Mouse (Mus musculus) urinary bladder, postnatal 14 days (tissue): ENCODE results near the gene Hoxb5.

ENCODE experiments used
- DNase-seq: peaks from one replicate; pipeline ENCODE4 v3.0.0; 2021; ENCODE audit warnings: low spot score

Gene Hoxb5

DNA sequence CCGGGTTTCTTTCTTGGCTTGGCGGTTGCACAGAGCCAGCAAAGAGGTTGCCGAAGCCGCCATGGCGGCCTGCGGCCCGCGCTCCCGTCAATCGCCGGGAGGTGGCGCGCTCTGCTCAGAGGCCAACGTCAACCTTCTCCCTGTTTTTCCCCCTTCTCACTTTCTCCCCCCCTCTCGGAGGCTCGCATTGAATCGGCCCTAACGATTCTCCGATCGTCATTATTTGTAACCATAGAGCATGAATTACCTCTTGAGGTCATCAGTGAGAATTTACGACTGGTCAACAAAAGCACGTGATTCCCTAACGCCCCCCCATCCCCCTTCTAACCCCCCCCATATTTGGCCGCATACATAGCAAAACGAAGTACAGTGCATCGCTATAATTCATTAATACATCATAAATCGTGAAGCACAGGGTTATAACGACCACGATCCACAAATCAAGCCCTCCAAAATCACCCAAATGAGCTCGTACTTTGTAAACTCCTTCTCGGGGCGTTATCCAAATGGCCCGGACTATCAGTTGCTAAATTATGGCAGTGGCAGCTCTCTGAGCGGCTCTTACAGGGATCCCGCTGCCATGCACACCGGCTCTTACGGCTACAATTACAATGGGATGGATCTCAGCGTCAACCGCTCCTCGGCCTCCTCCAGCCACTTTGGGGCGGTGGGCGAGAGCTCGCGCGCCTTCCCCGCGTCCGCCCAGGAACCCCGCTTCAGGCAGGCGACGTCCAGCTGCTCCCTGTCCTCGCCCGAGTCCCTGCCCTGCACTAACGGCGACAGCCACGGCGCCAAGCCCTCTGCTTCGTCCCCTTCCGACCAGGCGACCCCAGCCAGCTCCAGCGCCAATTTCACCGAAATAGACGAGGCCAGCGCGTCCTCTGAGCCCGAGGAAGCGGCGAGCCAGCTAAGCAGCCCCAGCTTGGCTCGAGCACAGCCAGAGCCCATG is at the start of gene Hoxb5:
Gene Hoxb5, plus strand, starts transcription at position 186 of the 949 bp plus-strand sequence.
- peak; percentile 79 for DNase-seq

DNA sequence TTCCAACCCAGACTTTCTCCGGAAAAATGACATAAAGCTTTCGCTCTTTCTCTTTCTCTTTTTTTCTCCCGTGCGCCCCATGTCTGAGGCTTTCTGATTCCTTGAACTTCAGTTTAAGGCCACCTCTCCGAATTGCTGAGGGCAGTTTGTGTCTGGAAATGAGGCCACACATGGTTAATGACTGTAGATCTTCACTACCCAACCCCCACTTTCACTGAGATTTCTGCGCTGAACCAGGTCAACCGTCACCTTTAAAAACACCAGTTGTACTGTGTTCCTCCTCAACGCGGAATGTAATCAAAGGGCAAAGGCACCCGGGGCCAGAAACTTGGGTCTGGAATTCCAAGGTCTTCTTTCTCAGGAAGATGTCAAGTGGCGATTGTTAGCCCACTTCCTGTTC is 48.9 kb upstream of the Hoxb5 start:
- no peak for DNase-seq

DNA sequence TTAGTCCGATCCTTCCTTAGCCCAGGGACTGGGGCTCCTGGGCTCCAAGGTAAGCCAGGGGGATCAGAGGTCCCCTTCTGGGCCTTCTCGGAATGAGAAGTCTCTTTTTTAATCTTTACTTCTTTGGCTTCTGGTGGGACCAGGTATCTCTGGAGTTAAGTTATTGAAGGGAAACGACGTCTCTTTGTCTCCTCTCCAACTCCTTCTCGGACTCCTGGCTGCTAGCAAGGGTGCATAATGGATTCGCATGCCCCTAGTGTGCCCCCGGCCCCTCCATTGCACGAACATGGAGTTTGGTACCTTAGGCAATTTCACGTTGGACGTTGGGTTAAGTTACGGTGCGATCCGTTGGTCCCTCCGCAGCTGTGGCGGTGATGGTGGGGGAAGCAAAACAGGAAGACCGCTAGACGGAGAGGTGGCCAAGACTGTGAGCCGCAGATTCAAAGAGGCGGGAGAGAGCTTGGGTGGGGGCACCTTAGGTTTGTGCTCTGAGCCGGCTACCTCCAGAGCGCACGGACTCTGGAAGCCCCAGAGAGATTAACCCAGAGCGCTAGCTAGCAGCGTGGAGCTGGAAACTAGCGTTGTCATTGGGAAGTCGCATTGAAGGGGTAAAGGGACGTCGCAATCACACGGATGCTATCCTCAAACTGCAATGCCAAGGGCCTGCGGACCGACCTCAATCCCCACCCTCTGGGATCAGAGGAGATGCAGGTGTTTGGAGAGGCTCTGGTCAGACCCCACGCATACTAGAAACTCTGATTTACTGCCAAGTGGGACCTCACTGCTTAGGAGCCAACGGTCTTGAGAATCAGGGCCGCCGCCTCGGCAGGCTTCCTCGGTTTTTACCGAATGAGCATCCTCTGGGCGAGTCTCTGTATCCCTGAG is 47.8 kb upstream of the Hoxb5 start:
- DNase-seq = no peak

DNA sequence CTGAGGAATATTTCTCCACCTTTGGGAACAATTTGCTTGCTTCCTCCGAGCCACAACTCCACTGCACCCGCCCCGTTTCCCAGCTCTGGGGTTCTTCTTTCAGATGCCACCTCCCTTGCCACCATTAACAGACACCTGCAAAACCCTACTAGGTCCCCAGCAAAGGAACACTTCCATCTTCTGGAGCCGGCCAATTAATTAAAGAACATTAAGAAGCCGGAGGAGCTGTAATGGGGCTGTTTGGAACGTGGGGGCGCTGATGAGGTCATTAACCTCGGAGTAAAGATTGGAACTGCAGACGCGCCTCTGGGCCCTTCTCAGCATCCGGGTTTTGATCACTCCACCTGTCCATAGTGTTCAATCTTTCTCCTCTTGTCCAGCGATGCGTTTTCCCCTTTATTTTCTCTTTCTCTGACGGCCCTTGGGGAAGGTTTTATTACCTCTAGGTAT is 47.1 kb upstream of the Hoxb5 start:
- no peak for DNase-seq

DNA sequence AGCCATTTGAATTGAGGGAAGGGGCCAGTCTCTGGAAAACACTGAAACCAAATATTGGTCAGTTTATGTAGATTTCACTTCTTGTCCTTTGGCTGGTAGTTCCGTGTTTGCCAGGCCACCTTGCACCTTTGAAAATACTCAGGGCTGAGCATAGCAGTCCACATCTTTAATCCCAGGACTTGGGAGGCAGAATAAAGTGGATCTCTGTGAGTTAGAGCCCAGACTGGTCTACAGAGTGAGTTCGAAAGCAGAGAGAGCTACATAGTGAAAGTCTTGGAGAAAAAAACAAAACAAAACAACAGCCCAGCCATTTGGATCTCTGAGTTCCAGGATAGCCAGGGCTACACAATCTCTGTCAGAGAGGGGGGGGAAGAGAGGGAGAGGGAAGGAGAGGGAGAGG is 46.0 kb upstream of the Hoxb5 start:
- no peak for DNase-seq

DNA sequence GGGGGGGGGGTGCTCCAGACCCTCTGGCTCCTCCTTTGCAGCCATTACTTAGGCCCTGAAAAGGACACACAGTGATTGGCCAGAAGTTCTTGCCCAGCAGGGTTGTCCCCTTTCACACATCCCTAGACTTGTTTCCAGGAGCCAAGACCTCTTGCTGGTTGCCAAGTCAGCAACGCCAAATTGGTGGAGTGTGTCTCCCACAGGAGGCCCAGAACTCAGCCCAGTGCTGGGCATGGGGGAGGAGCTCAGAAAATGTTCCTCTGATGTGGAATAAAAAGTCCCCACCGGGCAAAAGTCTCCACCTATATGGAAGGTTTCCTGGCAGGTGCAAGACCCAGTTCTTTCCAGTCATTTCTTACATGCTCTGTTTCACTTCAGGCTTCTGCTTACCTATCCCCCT is 44.1 kb upstream of the Hoxb5 start:
- no peak for DNase-seq

DNA sequence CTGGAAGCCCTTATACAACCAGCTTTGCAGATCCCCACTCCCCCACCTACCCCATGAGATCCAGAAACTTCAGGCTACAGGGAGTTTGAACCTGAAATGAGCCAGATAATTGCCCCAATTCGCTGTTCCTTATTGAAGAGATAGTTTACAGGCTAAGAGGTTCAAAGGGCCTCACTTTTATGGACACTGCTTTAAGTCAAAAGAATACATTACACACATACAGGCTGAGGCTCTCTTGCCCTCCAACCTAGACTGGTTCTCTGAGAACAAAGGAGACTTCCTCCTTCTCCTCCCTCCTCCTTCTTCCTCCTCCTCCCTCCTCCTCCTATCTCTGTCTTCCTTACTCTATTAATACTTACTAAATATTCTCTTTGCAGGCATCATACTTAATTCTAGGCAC is 43.6 kb upstream of the Hoxb5 start:
- DNase-seq = no peak

DNA sequence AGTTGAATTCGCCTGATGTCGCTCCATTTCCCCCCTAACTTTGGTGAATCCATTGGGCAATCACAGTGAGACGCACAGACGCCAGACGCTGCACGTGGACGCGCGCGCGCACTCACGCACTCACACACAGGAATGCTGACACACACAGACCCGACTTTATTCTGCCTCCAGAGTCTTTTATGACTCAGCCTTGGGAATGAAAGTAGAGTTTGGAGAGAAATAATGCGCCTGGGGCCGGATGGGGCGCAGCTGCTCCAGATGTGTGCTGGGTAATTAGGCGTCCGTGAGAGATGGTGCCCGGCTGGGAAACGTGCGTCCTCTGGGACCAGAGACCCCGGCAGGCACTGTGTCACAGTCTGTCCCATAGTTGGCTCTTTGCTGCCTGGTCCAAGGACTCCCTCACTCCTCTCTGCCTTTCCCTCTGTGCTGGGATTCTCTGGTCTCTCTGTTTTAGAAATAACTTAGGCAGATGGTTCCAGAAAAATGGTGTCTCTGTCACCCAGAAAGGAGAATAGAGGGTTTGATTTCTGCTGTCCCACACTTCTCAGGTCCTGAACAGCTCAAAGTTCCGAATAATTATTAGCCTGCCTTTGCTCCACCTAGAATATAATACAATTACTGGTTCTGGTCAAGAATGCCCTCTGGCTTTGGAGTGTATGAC is 42.7 kb upstream of the Hoxb5 start:
- no peak for DNase-seq

DNA sequence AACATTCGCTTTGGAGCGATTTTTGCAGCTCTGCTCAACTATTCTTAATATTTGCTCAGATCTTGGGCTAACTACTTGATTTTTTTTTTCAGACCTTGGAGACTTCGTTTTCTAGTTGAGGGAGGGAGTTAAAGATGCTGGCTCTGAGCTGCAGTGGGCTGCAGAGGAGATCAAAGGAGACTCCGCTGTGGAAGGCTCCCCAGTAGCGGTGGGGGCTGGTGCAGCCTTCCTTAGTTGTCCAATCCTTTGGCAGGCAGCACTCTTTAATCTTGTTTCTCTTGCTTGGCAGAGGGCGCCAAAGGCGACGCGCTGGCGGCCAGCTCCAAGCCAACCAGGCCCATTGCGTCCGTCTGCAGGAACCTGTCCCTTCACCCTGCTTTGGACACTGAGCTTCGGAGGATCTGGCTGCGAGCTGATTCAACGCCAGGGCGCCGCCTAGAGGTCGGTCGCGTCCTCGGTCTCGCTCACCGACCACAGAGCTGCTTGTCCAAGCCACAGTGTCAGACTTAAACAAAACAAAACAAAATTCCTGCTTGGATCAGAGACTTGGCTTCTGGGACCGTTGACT is 41.7 kb upstream of the Hoxb5 start:
- DNase-seq = peak; percentile 83

DNA sequence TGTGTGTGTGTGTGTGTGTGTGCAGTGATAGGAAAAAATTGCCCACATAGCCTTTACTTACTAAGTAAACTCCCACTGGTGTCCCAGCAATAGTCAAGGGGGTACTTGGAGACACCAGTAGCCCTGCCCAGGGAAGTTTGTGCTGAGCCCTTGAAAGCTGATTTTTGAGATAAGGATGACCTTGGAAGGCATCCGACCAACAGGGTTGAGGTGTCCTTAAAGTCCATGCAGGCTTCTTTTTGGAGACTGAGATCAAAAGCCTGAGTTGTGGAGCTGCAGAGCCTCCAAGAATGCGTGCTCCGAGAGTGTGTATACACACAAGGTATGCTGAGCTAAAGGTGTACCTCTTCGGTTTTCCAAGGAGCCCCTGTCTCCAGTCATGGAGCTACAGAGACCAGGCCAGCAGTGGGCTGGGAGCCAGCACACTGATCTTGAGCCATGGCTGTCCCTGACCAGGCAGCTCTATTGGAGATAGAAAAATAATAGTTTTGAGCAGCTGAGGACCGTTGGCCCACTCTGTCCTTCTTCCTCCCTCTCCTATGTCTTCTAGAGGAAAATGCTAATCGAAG is 40.8 kb upstream of the Hoxb5 start:
- DNase-seq = no peak

DNA sequence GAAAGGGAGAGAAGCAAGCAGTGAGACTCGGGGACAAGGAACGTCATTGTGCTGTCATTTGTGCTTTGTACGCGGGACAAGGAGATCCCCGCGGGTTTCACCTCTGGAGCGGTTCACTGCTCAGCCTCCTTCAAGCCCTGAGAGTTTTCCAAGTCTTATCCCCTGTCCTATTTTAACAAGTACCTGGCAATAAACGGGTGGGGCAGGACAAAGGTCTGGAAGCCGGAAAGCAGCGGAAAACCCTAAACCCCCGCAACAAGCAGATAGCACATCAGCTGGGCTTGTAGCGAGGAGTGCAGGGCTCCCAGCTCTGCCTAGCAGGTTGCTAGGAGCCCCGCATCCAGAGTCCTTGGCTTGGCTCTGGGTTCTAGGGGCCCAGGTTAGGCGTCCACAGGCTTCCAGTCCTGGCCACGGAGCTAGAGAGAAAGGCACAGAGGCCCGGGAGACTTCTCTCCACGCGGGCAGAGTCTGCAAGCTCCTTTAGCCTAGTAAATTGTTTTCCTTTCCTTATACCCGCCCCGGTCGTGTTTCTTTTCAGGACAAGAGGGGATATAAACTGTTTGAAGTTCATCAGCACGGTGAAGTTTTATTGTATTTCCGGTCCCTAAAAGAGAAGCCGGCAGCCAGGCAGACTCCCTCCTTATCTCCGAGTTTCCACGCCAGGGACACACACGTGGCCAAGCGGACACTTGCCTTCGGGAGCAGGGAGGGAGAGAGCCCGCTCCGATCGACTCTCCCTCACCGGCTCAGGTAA is 39.3 kb upstream of the Hoxb5 start:
- DNase-seq = no peak

DNA sequence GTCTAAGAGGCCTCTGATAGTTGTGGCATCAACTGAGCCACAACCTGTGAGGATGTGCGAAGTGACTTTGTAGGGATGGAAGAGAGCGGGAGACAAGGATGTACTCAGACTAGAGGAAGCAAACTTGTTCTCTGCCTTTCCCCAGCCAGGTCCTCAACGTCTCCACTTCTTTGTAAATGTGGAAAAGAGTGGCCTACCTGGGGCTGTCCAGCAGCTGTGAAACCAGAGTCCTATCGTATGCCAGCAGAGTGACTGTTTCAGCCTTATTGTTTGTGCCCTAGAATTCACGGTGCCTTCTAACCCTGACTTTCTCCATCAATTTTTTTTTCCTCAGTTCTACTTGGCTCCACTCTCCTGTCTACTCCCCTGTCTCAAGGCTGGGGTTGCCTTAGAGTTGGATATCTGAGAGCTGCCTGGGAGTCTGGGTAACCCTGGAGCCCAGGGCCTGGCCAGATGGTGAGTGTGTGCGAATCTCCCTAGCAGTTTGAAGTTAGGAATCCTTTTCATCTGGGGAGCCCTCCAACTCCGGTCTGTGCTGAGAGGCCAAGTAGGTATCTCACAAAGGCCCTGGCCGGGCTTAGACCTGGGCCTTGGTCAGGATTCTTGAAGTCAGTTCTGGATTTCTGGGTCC is 38.6 kb upstream of the Hoxb5 start:
- DNase-seq = no peak

DNA sequence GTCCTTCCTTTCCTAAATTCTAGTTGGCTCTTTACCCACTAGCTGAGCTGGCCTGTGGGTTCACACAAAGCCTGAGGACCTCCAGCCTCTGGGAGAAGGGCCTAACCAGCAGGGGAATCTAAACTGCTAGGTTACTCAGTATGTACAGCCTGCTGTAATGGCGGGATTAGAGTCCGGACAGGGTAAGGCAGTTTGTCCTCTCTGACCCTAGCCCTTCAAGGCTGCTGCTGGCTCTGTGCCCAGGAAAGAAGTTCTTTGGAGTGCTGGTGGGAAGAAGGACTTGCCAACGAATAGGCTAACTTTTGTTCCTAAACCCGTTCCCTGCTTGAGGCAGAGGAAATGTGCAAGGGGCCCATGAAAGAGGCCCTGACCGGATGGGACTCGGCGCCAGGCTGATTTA is 37.2 kb upstream of the Hoxb5 start:
- no peak for DNase-seq

DNA sequence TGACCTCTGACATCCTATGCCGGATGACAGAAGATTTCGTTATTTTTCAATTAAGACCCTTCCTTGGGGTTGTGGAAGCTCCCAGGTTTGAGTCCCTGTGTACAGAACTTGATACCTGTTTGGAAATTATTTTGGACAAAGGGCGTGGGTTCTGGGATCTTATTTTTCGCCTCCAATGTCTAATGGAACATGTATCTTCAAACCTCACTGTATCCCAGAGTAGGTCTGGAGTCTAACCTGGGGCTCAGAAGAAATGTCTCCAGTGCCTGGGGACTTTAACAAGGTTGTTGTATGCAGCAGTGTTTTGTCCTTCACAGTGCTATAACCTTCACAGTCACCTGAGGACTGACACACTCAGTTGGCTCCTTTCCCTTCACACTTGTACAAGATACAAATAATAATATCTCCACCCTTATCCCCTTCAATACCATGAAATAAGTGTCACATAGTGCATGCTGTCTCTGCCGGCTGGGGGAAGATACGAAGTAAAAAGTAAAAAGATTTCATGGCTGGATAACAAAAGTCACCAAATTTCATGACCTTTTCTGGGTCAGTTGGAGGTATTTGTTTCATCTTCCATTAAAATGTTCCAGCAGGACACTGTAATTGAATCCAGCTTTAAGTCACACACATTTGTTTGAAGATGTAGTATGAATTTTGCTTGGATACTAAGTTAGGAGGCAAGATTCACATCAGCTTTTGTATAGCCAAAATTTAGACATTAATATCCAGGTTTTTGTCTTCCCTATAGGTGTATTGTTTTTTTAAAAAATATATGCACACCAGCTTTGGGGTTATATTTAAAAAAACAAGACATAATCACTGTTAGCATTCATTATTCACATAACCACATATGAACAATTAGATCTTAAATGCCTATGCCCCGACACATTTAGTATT is 35.9 kb upstream of the Hoxb5 start:
- DNase-seq = no peak

DNA sequence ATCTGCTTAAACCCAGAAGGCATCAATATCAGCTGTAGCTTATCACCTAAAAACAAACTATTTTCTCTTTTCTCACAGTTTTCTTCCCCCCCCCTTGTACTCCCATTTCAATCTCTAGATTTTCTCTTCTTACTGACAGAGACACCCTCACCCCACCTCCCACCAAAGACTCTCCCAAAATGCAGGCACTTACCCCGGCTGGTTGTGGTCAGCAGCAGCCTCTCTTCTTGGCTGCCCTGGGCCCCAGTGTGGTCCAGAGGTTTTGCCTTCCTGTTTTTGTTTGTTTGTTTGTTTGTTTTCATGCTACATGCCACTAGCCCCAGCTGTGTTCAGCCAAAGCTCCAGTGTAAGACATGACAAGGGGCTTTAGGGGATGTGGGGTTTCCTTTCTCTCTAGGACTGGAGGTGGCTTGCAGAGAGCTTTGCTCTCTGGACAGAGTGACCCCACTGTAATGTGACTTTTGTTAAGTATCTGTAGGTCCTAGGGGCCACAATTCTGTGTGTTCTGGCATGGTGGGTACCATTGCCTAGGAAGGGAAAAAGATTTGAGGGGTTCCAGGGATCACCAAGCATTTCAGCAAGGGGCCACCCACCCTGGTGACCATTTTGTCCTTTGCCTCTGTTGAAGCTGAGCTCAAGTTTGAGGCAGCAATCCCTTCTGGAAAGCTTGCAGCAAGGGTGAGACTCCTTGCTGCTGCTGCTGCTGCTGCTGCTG is 34.9 kb upstream of the Hoxb5 start:
- DNase-seq = no peak

DNA sequence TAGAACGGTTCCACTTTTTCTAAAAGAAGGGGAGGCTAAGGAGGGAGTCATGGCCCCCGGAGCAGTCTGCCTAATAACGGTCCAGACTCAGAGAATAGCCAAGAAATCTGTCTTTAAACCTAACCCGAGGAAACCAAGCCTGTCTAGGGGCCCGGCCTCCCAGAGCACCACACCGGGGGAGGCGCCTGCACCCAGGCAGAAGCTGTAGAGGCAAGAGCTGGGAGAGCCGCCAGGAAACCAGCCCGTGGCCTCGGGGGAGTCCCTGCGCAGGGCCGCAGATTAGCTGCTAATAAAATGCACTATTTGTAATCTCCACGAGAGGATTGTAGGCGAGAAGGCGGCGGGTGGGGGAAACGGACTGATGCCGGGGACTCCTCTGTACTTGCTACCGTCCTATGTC is 33.3 kb upstream of the Hoxb5 start:
- peak; percentile 53 for DNase-seq

DNA sequence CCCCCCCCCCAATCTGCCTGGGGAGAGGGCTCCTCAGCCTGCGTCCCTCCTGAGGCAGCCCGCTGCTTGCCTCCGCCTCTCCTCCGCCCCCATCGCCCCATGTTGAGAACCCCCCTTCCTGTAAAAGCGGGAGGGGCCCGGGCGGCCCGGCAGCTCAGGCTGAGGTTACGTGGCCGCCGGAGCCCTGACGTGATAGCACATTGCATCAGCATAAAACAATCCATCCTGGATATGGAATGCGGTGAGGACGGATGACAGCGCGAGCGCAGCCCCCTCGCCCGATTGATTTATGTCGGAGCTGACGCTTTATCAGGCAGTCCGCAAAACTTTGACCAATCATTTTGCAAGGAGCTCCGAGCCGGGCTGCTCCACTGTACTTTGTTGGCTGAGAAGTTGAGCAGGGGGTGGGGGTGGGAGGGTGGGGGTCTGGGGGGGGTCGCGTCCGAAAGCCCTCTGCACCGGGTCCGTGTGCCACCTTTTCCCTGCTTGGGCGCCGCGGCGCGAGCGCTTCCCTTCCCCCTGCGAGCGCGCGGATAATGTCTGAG is 32.1 kb upstream of the Hoxb5 start, which contains the start of gene Hoxb9:
Gene Hoxb9, plus strand, starts transcription at position 462 of the 545 bp plus-strand sequence.
- no peak for DNase-seq

DNA sequence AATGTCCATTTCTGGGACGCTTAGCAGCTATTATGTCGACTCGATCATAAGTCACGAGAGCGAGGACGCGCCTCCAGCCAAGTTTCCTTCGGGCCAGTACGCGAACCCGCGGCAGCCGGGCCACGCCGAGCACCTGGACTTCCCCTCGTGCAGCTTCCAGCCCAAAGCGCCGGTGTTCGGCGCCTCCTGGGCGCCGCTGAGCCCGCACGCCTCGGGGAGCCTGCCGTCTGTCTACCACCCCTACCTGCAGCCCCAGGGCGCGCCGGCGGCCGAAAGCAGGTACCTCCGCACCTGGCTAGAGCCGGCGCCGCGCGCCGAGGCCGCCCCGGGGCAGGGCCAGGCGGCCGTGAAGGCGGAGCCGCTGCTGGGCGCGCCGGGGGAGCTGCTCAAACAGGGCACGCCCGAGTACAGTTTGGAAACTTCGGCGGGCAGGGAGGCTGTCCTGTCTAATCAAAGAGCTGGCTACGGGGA is 31.6 kb upstream of the Hoxb5 start:
- DNase-seq = peak; percentile 75
